Mouse (Mus musculus) stomach, embryonic 15.5 days (tissue): ENCODE measurements around the gene Hsd17b14. TPM values are rescaled to one million over a fixed set of nuclear protein-coding genes. Genes with fewer than 3 reads are reported as not detected.
"Not testable (repeated sequence)": the region's sequence is repeated elsewhere in the genome, so short reads cannot be mapped to it uniquely, and the experiment has no call there.

ENCODE experiments used
- ATAC-seq: fragments of 200-750 bp; cut with Nextera tagmentation; 2 replicates; pipeline ENCODE4 v1.8.0; 2017; ENCODE audit warnings: low read depth, moderate number of reproducible peaks, moderate TSS enrichment; ENCODE audit not compliant: insufficient read depth, low FRiP score
- H3K27ac ChIP-seq: fragments of 300-500 bp; sonication (generic); 2 replicates; pipeline ENCODE4 v1.5.1; 2015; ENCODE audit warnings: mild to moderate bottlenecking, inconsistent platforms
- H3K27me3 ChIP-seq: fragments of 300-500 bp; sonication (generic); replicated peaks from 2 replicates; pipeline ENCODE4 v1.6.1; 2015; ENCODE audit warnings: inconsistent platforms
- H3K36me3 ChIP-seq: fragments of 300-500 bp; sonication (generic); 2 replicates; pipeline ENCODE4 v1.6.1; 2015; ENCODE audit warnings: inconsistent platforms
- H3K4me1 ChIP-seq: fragments of 300-500 bp; sonication (generic); 2 replicates; pipeline ENCODE4 v1.6.1; 2015; ENCODE audit warnings: inconsistent platforms
- H3K4me2 ChIP-seq: fragments of 300-500 bp; sonication (generic); 2 replicates; pipeline ENCODE4 v1.6.1; 2015; ENCODE audit warnings: mild to moderate bottlenecking, inconsistent platforms
- H3K4me3 ChIP-seq: fragments of 300-500 bp; sonication (generic); replicated peaks from 2 replicates; pipeline ENCODE4 v1.5.1; 2015; ENCODE audit warnings: inconsistent platforms
- H3K9ac ChIP-seq: fragments of 300-500 bp; sonication (generic); 2 replicates; pipeline ENCODE4 v1.6.1; 2015; ENCODE audit warnings: inconsistent platforms
- H3K9me3 ChIP-seq: fragments of 300-500 bp; sonication (generic); 2 replicates; pipeline ENCODE4 v1.6.1; 2016; ENCODE audit warnings: inconsistent platforms
- WGBS: fragments of 180-500 bp; shearing (Covaris S2); methylation state at CpG from one replicate; pipeline ENCODE4 v1.1.7; 2015; 5-methylcytosine and 5-hydroxymethylcytosine counted together
- polyA plus RNA-seq: library from polyadenylated mRNA; unstranded; fragments of >200 nt; fragmentation: Nextera tagmentation; extraction: Ambion mirVana; gene quantifications from 2 replicates; pipeline ENCODE4 v1.2.1, GENCODE M21; 2015

Gene Hsd17b14
- polyA plus RNA-seq, 1 experiment from 2014 or later = 3.9 TPM

DNA sequence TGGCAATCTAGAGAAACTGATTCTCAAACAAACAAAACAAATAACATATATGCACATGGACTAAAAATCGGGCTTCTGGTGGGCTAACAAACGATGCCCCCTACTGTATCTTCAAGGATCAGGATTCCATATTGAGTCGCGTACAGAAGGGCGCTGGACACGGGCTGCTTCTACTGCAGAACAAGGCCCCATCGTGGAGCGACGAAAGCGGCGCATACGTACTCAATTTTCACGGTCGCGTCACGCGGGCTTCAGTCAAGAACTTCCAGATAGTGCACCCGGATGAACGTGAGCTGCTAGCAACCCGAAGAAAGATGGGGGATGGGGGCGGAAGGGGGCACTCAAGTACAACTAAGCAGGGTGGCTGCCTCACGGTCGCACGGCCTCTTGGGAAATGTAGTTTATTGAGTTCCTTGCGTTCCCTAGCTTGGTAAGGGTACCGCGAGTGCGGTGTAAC is 32.9 kb upstream of the Hsd17b14 start:
- H3K4me3 ChIP-seq = peak overlapping the region; percentile 58
- under 1% methylated on average over 28 of the region's 28 CpGs for WGBS
- peak overlapping the region; percentile 50; the same call in 1 of the 2 replicates for H3K9ac ChIP-seq
- H3K9me3 ChIP-seq = no peaks in the 10 kb centered on the region
- peak overlapping the region; percentile 53 for H3K4me2 ChIP-seq
- H3K27ac ChIP-seq = peak overlapping the region; percentile 92
- no peaks in the 10 kb centered on the region for H3K27me3 ChIP-seq
- H3K36me3 ChIP-seq = no peaks in the 10 kb centered on the region
- peak; percentile 54; the same call in 1 of the 2 replicates for ATAC-seq
- peaks cover 19% of the 10 kb centered on the region for H3K4me1 ChIP-seq

DNA sequence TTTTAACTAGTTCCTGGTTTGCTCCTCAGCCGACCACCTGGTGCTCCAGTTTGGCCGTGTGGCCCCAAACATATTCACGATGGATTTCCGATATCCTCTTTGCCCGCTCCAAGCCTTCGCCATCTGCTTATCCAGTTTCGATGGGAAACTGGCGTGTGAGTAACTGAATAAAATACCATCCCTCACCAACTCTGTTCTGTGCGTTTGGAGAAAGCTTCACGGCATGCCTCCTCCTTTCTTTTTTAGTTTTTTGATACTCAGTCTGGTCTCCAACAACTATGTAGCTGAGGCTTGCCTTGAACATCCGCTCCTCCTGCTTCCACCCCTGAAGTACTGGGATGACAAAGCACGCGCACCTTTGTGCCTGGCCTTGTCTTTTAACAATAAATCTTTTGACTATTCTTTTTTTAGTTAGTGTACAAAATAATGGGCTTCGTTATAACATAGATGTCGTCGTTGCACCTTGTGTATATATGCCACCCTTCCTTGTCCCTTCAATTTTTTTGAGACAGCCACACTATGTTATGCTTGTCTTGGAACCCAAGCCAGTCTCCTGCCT is 32.4 kb upstream of the Hsd17b14 start:
- peaks cover 19% of the 10 kb centered on the region for H3K4me1 ChIP-seq
- H3K9ac ChIP-seq = no peak overlapping the region
- peak overlapping the region; percentile 58 for H3K4me3 ChIP-seq
- no peaks in the 10 kb centered on the region for H3K36me3 ChIP-seq
- no peaks in the 10 kb centered on the region for H3K27me3 ChIP-seq
- no peak for ATAC-seq
- H3K4me2 ChIP-seq = peak overlapping the region; percentile 53
- WGBS = 54% methylated on average over 16 of the region's 16 CpGs
- no peaks in the 10 kb centered on the region for H3K9me3 ChIP-seq
- H3K27ac ChIP-seq = peak overlapping the region; percentile 92; the same call in 1 of the 2 replicates

DNA sequence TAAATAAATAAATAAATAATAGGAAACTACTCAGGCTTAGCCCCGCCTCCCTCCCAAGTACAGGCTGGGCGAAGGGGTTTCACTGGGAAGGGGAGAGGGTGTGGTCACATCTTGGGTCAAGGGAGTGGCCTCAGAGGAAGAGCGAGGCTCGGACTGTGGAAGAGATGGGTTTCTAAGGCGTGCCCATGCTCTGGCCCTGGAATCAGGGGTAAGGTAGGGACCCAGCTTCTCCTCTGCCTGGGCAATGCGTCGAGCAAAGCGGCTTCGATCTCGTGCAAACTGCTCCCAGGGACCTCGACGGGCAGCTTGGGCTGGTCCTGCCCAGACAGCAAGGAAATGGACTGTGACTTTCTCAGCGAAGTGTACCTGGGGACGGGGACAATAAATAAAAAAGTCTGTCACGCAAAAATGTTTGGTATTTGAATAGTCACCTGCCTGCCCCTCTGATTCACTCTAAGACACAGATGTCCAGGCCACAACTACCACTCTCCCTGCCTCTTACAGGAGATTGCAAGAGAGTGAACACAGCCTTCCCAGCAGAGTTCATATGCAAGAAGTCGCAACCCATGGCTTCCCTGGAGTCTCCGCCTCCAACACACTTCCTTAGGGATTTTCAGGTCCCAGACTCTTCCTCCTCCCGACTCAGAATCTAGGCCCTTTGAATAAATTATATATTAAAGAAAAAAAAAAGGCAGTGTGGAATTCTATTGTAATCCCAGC is 31.6 kb upstream of the Hsd17b14 start:
- H3K27ac ChIP-seq = no peak overlapping the region
- H3K9me3 ChIP-seq = no peaks in the 10 kb centered on the region
- no peak for ATAC-seq
- no peaks in the 10 kb centered on the region for H3K36me3 ChIP-seq
- 62% methylated on average over 18 of the region's 18 CpGs for WGBS
- H3K4me3 ChIP-seq = peak overlapping the region; percentile 17
- no peak overlapping the region for H3K9ac ChIP-seq
- H3K27me3 ChIP-seq = no peaks in the 10 kb centered on the region
- H3K4me1 ChIP-seq = peaks cover 19% of the 10 kb centered on the region
- peak overlapping the region; percentile 28 for H3K4me2 ChIP-seq

DNA sequence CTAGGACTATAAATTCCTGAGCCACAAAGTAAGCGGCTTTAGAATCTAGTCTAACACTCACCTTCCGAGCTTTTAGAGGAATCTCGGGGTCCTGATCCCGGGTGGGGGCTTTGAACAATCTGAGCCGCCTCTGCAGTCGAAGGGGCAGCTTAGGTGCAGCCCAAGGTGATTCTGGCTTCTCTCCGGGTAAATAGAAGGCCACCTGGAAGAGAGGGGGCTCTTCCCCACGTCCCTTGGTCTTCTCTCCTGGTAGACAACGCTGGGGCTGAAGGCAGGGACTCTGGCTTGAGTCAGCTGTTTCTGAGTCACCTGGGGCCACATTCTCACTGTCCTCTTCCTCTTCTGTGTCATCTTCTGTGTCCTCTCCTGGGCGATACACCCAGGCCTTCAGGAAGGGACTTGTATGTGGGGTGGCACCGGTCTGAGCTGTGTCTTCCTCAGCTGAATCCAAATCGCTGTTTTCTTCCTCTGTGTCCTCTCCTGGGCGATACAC is 31.0 kb upstream of the Hsd17b14 start:
- H3K4me3 ChIP-seq = peak overlapping the region; percentile 17
- 0 out of 2 replicates have a peak overlapping the region, but pooled peaks have one; percentile 40 for H3K27ac ChIP-seq
- no peak overlapping the region for H3K9ac ChIP-seq
- no peaks in the 10 kb centered on the region for H3K36me3 ChIP-seq
- 80% methylated on average over 13 of the region's 13 CpGs for WGBS
- H3K4me1 ChIP-seq = peaks cover 19% of the 10 kb centered on the region
- no peaks in the 10 kb centered on the region for H3K27me3 ChIP-seq
- peak overlapping the region; percentile 28 for H3K4me2 ChIP-seq
- no peak for ATAC-seq
- no peaks in the 10 kb centered on the region for H3K9me3 ChIP-seq

DNA sequence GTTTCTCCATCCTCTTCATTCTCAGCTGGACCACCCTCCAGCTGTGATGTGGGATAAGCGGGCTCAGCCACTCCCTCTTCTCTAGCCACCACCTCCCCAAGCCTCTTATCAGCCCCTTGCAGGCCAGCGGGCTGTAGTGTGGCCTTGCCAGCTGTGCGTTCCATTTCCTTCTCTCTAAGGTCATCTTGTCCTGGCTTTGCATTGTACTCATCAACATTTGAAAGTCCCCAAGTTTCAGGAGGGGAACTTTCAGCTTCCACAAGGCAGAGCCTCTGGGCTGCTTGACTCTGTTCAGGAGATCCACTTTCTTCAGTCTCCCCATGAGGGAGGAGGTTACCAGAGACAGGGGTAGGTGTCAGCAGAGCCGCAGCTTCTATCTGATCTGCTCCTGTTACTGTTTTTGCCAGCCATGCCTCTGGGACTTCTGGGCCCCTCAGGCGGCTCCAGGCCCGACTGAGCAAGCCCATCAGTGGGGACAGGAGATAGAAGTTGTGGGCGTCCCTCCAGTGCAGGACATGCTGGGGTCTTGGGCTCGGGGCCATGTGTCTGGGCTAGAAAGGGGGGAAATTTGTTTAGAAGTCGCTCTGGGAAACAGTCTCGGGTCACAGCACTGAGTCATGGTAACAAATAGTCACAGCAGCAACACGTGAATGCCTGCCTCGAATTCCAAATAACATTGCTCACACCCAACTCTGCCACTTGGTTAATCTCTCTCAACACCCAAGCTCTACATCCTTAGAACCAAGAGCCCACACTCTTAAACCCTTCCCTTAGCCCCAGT is 29.7 kb upstream of the Hsd17b14 start:
- 20% methylated on average over 12 of the region's 12 CpGs for whole genome bisulfite sequencing
- Histone ChIP-seq H3K4me3 (peak overlapping the region; percentile 78), H3K4me2 (peak overlapping the region; percentile 78), H3K4me1 (peaks cover 25% of the 10 kb centered on the region), H3K27me3 (no peaks in the 10 kb centered on the region), H3K27ac (peak overlapping the region; percentile 95), H3K9me3 (no peaks in the 10 kb centered on the region), H3K9ac (peak overlapping the region; percentile 78), H3K36me3 (no peaks in the 10 kb centered on the region)
- ATAC-seq = peak; percentile 67

DNA sequence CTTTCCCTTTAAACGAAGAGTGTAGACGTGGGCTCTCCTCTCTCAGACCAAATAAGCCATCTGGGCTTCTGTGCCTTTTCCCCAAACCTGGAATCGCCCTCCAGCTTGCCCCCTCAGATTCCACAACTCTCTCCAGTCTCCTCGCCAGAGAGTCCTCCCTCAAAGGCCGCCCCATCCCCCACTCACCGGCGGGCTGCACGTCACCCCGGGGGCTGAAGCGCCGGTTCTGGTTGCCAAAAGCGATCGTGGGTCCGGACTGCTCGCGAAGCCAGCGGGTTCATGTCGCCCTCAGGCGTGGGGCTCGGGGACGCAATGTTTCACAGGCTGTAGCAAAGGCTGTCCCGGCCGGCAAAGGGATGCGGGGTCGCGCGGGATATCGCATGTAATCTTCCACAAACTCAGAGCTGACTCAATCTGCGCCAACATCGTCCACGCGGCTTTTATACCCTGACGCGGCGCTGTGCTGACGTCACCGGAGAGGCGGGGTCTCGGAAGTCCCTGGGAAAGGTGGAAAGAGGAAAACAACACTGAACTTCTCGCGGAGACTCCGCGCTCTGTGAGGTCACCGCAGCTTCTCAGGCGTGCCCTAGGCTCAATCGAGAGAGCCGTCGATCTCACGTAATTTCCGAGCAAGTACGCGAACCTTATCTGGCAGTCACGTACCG is 28.8 kb upstream of the Hsd17b14 start, which contains the start of the genes Ppp1r15a and Plekha4:
Gene Ppp1r15a, minus strand, starts transcription at position 460 of the 665 bp plus-strand sequence.
Gene Plekha4, plus strand, starts transcription at position 522 of the 665 bp plus-strand sequence.
- Histone ChIP-seq H3K4me3 (peak within 1 kb of the TSS; percentile 78), H3K27ac (peak within 1 kb of the TSS; percentile 95), H3K4me2 (peak within 1 kb of the TSS; percentile 78), H3K9ac (peak within 1 kb of the TSS; percentile 78), H3K36me3 (no peaks in the 10 kb centered on the region), H3K4me1 (peaks cover 34% of the 10 kb centered on the region), H3K9me3 (no peaks in the 10 kb centered on the region), H3K27me3 (no peaks in the 10 kb centered on the region)
- under 1% methylated on average over 54 of the region's 54 CpGs for WGBS
- peak; percentile 81 for ATAC-seq

DNA sequence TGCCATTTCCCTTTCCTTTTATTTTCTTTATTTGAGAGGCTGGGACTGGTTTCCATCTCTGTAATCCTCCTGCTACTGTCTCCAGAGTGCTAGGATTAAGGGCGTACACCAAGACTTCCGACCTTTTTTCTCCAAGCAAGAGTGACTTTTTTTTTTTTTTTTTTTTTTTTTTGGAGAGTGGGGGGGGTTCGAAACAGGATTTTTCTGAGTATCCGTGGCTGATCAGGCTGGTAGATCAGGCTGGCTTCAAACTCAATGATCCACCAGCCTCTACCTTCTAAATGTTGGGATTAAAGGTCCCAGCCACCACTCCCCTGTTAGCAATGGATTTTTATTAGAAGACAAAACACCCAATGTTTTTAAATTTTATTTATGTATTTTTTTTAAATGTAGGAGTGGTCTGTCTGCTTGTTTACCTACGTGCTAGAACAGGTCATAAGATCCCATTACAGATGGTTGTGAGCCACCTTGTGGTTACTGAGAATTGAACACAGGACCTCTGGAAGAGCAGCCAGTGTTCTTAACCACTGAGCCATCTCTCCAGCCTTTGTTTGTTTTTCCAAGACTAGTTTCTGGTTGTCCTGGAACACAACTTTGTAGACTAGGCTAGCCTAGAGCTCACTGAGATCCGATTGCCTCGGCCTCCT is 28.1 kb upstream of the Hsd17b14 start:
- Histone ChIP-seq H3K9ac (no peak overlapping the region), H3K36me3 (no peaks in the 10 kb centered on the region), H3K4me1 (peaks cover 35% of the 10 kb centered on the region), H3K9me3 (no peaks in the 10 kb centered on the region), H3K27me3 (no peaks in the 10 kb centered on the region), H3K4me3 (peak overlapping the region; percentile 78), H3K4me2 (peak overlapping the region; percentile 78), H3K27ac (peak overlapping the region; percentile 95)
- 23% methylated on average over 7 of the region's 7 CpGs for WGBS
- no peak for ATAC-seq

DNA sequence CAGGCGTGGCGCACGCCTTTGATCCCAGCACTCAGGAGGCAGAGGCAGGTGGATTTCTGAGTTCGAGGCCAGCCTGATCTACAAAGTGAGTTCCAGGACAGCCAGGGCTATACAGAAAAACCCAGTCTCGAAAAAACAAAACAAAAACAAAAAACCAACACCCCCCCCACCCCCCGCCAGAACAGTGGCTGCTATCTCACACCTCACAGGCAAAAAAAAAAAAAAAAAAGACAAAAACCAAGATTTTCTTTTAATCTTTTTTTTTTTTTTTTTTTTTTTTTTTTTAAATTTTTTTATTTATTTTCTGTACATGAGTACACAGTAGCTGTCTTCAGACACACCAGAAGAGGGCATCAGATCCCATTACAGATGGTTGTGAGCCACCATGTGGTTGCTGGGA is 27.5 kb upstream of the Hsd17b14 start:
- H3K27me3 ChIP-seq, H3K4me2 ChIP-seq, H3K27ac ChIP-seq, ATAC-seq, H3K36me3 ChIP-seq, H3K9ac ChIP-seq, H3K4me3 ChIP-seq, H3K9me3 ChIP-seq: not testable (repeated sequence)
- 88% methylated on average over 6 of the region's 6 CpGs for WGBS
- peaks cover 35% of the 10 kb centered on the region for H3K4me1 ChIP-seq

DNA sequence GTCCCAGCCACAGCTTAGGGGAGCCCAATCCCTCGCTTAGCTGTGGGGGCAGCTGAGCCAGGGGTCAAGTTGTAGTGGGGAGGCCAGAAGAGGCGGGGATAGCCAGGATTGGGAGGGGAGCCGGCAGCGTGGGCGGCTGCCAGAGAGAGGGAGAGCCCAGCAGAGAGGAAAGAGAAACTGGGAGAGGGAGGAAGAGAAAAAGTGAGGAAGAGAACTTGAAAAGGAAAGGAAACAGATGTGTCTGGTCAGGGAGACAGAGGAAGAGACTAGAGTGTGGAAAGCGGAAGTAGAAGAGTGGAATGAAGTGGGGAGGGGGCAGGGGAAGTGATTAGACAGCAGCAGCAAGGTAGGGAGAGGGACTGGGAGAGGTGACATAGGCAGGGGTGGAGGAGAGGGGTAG is 25.2 kb upstream of the Hsd17b14 start:
- H3K4me2 ChIP-seq = peak overlapping the region; percentile 29; the same call in 1 of the 2 replicates
- H3K27me3 ChIP-seq = no peaks in the 10 kb centered on the region
- peaks cover 25% of the 10 kb centered on the region for H3K4me1 ChIP-seq
- H3K4me3 ChIP-seq = no peak overlapping the region
- H3K36me3 ChIP-seq = no peaks in the 10 kb centered on the region
- 10% methylated on average over 6 of the region's 6 CpGs for WGBS
- H3K27ac ChIP-seq = peak overlapping the region; percentile 2; the same call in 1 of the 2 replicates
- H3K9me3 ChIP-seq = no peaks in the 10 kb centered on the region
- ATAC-seq = no peak
- H3K9ac ChIP-seq = no peak overlapping the region

DNA sequence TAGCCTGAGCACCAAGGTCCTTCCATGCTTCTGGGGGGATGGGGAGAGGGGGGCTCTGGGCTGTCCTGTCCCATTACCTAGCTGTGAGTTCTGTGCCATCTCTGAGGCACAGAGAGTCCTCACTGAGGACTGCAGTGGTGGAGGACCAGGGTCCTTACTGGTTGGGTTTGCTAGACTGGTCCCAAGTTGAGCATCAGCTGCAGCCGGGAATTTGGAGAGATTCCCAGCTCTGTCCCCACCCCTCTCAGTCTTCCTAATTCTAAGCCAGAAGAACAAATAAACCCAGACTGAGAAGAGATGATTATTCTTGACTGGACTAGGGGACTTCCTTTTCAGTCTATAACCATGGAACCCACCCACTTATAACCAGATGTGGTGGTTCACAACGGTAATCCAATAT is 24.1 kb upstream of the Hsd17b14 start:
- H3K9me3 ChIP-seq = no peaks in the 10 kb centered on the region
- H3K4me1 ChIP-seq = peaks cover 16% of the 10 kb centered on the region; the same call in 1 of the 2 replicates
- H3K4me3 ChIP-seq = no peak overlapping the region
- H3K36me3 ChIP-seq = no peaks in the 10 kb centered on the region
- H3K4me2 ChIP-seq = peak overlapping the region; percentile 29
- H3K27ac ChIP-seq = peak overlapping the region; percentile 63
- ATAC-seq = no peak
- no peaks in the 10 kb centered on the region for H3K27me3 ChIP-seq
- 31% methylated on average over 2 of the region's 2 CpGs for WGBS
- H3K9ac ChIP-seq = no peak overlapping the region

DNA sequence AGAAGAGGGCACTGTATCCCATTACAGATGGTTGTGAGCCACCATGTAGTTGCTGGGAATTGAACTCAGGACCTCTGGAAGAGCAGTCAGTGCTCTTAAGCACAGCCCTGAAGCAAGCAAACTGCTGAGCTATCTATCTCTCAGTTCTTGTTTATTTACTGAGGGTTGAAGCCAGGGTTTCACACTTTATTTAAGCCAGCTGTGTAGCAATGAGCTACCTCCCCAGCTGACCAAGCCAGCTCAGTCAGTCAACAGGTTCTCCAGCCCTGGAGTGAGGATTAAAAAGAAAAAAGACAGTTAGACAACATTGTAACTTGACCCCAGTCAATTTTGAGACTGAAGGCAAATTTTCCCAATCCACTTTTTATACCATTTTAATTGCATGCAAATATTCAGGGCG is 19.0 kb upstream of the Hsd17b14 start:
- no peak overlapping the region for H3K4me3 ChIP-seq
- no peaks in the 10 kb centered on the region for H3K27me3 ChIP-seq
- H3K9me3 ChIP-seq = no peaks in the 10 kb centered on the region
- WGBS = 78% methylated on average over 1 of the region's 1 CpGs
- no peak overlapping the region for H3K9ac ChIP-seq
- H3K27ac ChIP-seq = no peak overlapping the region
- no peaks in the 10 kb centered on the region for H3K36me3 ChIP-seq
- H3K4me2 ChIP-seq = no peak overlapping the region
- H3K4me1 ChIP-seq = peaks cover 9% of the 10 kb centered on the region
- no peak for ATAC-seq
